Mouse (Mus musculus) MEL (cell line): ENCODE results near the gene Dpep3.

ENCODE experiments used
- BHLHE40 ChIP-seq: IDR thresholded peaks from 2 replicates; pipeline ENCODE4 v1.6.1; 2012; ENCODE audit warnings: low read depth, mild to moderate bottlenecking, inconsistent platforms, low read length, improper control_type of control experiment, borderline replicate concordance
- CHD2 ChIP-seq: IDR thresholded peaks from 2 replicates; pipeline ENCODE4 v1.6.1; 2011; ENCODE audit warnings: low read length, improper control_type of control experiment
- CTCF ChIP-seq, 3 experiments: IDR thresholded peaks in 2 of 3; conservative IDR thresholded peaks in 1 of 3; 2 replicates each; pipeline ENCODE4 v1.5.1; 2011 to 2012; ENCODE audit warnings: low read length in 3 of 3, low read depth in 2 of 3, mild to moderate bottlenecking in 2 of 3, improper control_type of control experiment in 1 of 3, inconsistent platforms in 1 of 3, mixed read lengths in 1 of 3, moderate library complexity in 1 of 3; ENCODE audit not compliant: control insufficient read depth in 1 of 3, insufficient read depth in 1 of 3, poor library complexity in 1 of 3, severe bottlenecking in 1 of 3
- EP300 ChIP-seq, 2 experiments: IDR thresholded peaks; 2 replicates each; pipeline ENCODE4 v1.6.1; 2011; ENCODE audit warnings: improper control_type of control experiment in 2 of 2, low read length in 2 of 2, low read depth in 1 of 2, mild to moderate bottlenecking in 1 of 2
- HCFC1 ChIP-seq: IDR thresholded peaks from 2 replicates; pipeline ENCODE4 v1.6.1; 2012; ENCODE audit warnings: low read depth, mild to moderate bottlenecking, inconsistent platforms, low read length, improper control_type of control experiment, moderate library complexity
- MEF2A ChIP-seq: IDR thresholded peaks from 2 replicates; pipeline ENCODE4 v1.6.1; 2014; ENCODE audit warnings: low read depth, mild to moderate bottlenecking, inconsistent platforms, low read length, improper control_type of control experiment; ENCODE audit not compliant: poor library complexity, insufficient replicate concordance, severe bottlenecking; ENCODE audit errors: extremely low read depth
- MXI1 ChIP-seq: IDR thresholded peaks from 2 replicates; pipeline ENCODE4 v1.6.1; 2011; ENCODE audit warnings: mild to moderate bottlenecking, low read depth, low read length, improper control_type of control experiment
- MYC ChIP-seq: IDR thresholded peaks from 2 replicates; pipeline ENCODE4 v1.6.1; 2011; ENCODE audit warnings: low read depth, mild to moderate bottlenecking, low read length, improper control_type of control experiment, moderate library complexity
- POLR2A ChIP-seq, 2 experiments: IDR thresholded peaks; 2 replicates each; pipeline ENCODE4 v1.6.1; 2011 to 2012; ENCODE audit warnings: low read length in 2 of 2, mild to moderate bottlenecking in 2 of 2, control low read depth in 1 of 2, improper control_type of control experiment in 1 of 2, low read depth in 1 of 2, moderate library complexity in 1 of 2; ENCODE audit not compliant: control insufficient read depth in 1 of 2, insufficient read depth in 1 of 2, poor library complexity in 1 of 2
- RCOR1 ChIP-seq: IDR thresholded peaks from 2 replicates; pipeline ENCODE4 v1.6.1; 2012; ENCODE audit warnings: low read depth, mild to moderate bottlenecking, inconsistent platforms, low read length, improper control_type of control experiment
- UBTF ChIP-seq: IDR thresholded peaks from 2 replicates; pipeline ENCODE4 v1.6.1; 2012; ENCODE audit warnings: low read depth, mild to moderate bottlenecking, inconsistent platforms, low read length, improper control_type of control experiment, moderate library complexity, borderline replicate concordance; ENCODE audit not compliant: insufficient read depth
- ZKSCAN1 ChIP-seq: IDR thresholded peaks from 2 replicates; pipeline ENCODE4 v1.6.1; 2012; ENCODE audit warnings: low read depth, mild to moderate bottlenecking, inconsistent platforms, low read length, improper control_type of control experiment, moderate library complexity

DNA sequence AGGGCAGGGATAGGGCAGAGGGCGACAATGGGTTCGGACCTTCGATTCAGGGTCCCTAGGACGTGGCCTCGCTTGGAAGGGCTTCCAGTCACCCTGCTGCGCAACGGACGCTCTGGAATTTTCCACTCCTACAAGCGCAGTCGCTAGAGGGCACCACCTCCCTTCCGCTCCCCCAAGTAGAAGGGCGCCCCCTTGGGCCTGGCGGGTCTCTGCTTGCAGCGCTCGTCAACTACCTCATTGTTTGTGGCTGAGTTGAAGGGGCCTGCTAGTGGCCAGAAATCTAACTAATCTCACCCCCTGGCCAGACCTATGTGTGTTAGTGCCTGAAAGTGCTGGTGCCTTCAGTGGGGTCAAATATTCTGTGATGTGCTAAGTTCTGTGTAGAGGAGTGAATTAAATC lies at the start of gene Dpep3:
- TF ChIP-seq MYC (no peak), CHD2 (no peak), EP300 (IDR thresholded peaks at IDR 0.05; ENCODE audit: low read depth in 1 of 2, low read length in 2 of 2) (no peak), UBTF (no peak), HCFC1 (no peak), POLR2A (IDR thresholded peaks at IDR 0.05; ENCODE audit: control insufficient read depth in 1 of 2, insufficient read depth in 1 of 2, low read depth in 1 of 2, low read length in 2 of 2, poor library complexity in 1 of 2) (no peak), ZKSCAN1 (no peak), MXI1 (no peak), CTCF (IDR thresholded peaks at IDR 0.05 in 2 of 3, conservative IDR thresholded peaks at IDR 0.05 in 1 of 3; ENCODE audit: control insufficient read depth in 1 of 3, insufficient read depth in 1 of 3, low read depth in 2 of 3, low read length in 3 of 3, poor library complexity in 1 of 3, severe bottlenecking in 1 of 3) (peak in 2 of 3 experiments; percentile 41 to 52; a peak in 4 of 6 replicates), RCOR1 (no peak), BHLHE40 (no peak), MEF2A (no peak)
